Mouse (Mus musculus): Measurements from ENCODE around the gene Plk5. TPM values are rescaled to one million over a fixed set of nuclear protein-coding genes. Genes with fewer than 3 reads are reported as not detected.
A peak's percentile ranks its signal among the peaks of the same experiment; 100 is the strongest.

The Plk5 gene
- polyA plus RNA-seq, 2 experiments, result 0.09 to 0.10 TPM

- ATAC-seq (ENCODE audit: insufficient read depth), result no peak
- Histone ChIP-seq H3K9me3 (ENCODE audit: control insufficient read depth, low read length) (no peaks in the 10 kb centered on the region), H3K27ac (no peak overlapping the region), H3K9ac (replicated peaks) (peak overlapping the region; percentile 74), H3K36me3 (replicated peaks; ENCODE audit: control insufficient read depth, insufficient read depth, low read depth) (peaks cover 29% of the 10 kb centered on the region), H3K4me1 (replicated peaks; ENCODE audit: control insufficient read depth in 2 of 2, insufficient read depth in 2 of 2, low read length in 1 of 2) (peaks cover 16 to 20% of the 10 kb centered on the region in 2 experiments), H3K27me3 (ENCODE audit: control insufficient read depth, insufficient read depth, low read length) (no peaks in the 10 kb centered on the region), H3K4me2 (ENCODE audit: low read depth) (peak overlapping the region; percentile 92), H3K4me3 (ENCODE audit: insufficient read depth in 1 of 2, low read depth in 2 of 2, low read length in 2 of 2) (peak overlapping the region; percentile 79 to 85)
- WGBS (ENCODE audit: insufficient replicate concordance), result 43% methylated on average over 10 of the region's 10 CpGs
- TF ChIP-seq CTCF (IDR thresholded peaks at IDR 0.05; ENCODE audit: low read depth), result peak; percentile 72
- TF ChIP-seq EP300 (IDR thresholded peaks at IDR 0.05; ENCODE audit: low read depth), result no peak
- no peak for DNase-seq (ENCODE audit: low read depth in 3 of 3, low spot score in 3 of 3)
These were observed 49.4 kb downstream of the Plk5 start for GRCm38 (mm10) chr10:80405481-80406173.

- peak within 1 kb of the TSS; percentile 74 for H3K9ac ChIP-seq (replicated peaks)
- peak within 1 kb of the TSS; percentile 92 for H3K4me2 ChIP-seq (ENCODE audit: low read depth)
- DNase-seq (ENCODE audit: low read depth in 3 of 3, low spot score in 3 of 3) (peak; percentile 84 to 86 (median 86)), ATAC-seq (ENCODE audit: insufficient read depth) (peak; percentile 79)
- H3K4me1 ChIP-seq (replicated peaks; ENCODE audit: control insufficient read depth in 2 of 2, insufficient read depth in 2 of 2, low read length in 1 of 2), result peaks cover 16 to 19% of the 10 kb centered on the region in 2 experiments
- no peaks in the 10 kb centered on the region for H3K9me3 ChIP-seq (ENCODE audit: control insufficient read depth, low read length)
- peak within 1 kb of the TSS; percentile 79 to 85 for H3K4me3 ChIP-seq (ENCODE audit: insufficient read depth in 1 of 2, low read depth in 2 of 2, low read length in 2 of 2)
- peak within 1 kb of the TSS; percentile 88 for H3K27ac ChIP-seq
- whole genome bisulfite sequencing (ENCODE audit: insufficient replicate concordance), result under 1% methylated on average over 27 of the region's 27 CpGs
- H3K36me3 ChIP-seq (replicated peaks; ENCODE audit: control insufficient read depth, insufficient read depth, low read depth), result peaks cover 42% of the 10 kb centered on the region
- no peaks in the 10 kb centered on the region for H3K27me3 ChIP-seq (ENCODE audit: control insufficient read depth, insufficient read depth, low read length)
- TF ChIP-seq CTCF (IDR thresholded peaks at IDR 0.05; ENCODE audit: low read depth), result no peak
- no peak for TF ChIP-seq EP300 (IDR thresholded peaks at IDR 0.05; ENCODE audit: low read depth)
These were observed 50.6 kb downstream of the Plk5 start, which contains the start of gene Uqcr11 for GRCm38 (mm10) chr10:80406684-80407501. Gene Uqcr11 (minus strand): TSS chr10:80406830.

GRCm38 (mm10) chr10:80407924-80408323 is 51.7 kb downstream of the Plk5 start:
- Histone ChIP-seq H3K27me3 (ENCODE audit: control insufficient read depth, insufficient read depth, low read length) (no peaks in the 10 kb centered on the region), H3K9me3 (ENCODE audit: control insufficient read depth, low read length) (no peaks in the 10 kb centered on the region), H3K4me3 (ENCODE audit: insufficient read depth in 1 of 2, low read depth in 2 of 2, low read length in 2 of 2) (no peak overlapping the region), H3K27ac (peak overlapping the region; percentile 88), H3K36me3 (replicated peaks; ENCODE audit: control insufficient read depth, insufficient read depth, low read depth) (peaks cover 46% of the 10 kb centered on the region), H3K4me2 (ENCODE audit: low read depth) (peak overlapping the region; percentile 92), H3K4me1 (replicated peaks; ENCODE audit: control insufficient read depth in 2 of 2, insufficient read depth in 2 of 2, low read length in 1 of 2) (peaks cover 16 to 19% of the 10 kb centered on the region in 2 experiments), H3K9ac (replicated peaks) (peak overlapping the region; percentile 74; the same call in 1 of the 2 replicates)
- 38% methylated on average over 4 of the region's 4 CpGs for WGBS (ENCODE audit: insufficient replicate concordance)
- no peak for DNase-seq (ENCODE audit: low read depth in 3 of 3, low spot score in 3 of 3)
- ATAC-seq (ENCODE audit: insufficient read depth), result no peak
- TF ChIP-seq EP300 (IDR thresholded peaks at IDR 0.05; ENCODE audit: low read depth), result no peak
- no peak for TF ChIP-seq CTCF (IDR thresholded peaks at IDR 0.05; ENCODE audit: low read depth)

GRCm38 (mm10) chr10:80412656-80413541 is 56.6 kb downstream of the Plk5 start:
- Histone ChIP-seq H3K27ac (no peak overlapping the region), H3K4me1 (replicated peaks; ENCODE audit: control insufficient read depth in 2 of 2, insufficient read depth in 2 of 2, low read length in 1 of 2) (peaks cover 0 to under 1% of the 10 kb centered on the region in 2 experiments; a peak in 3 of 4 replicates), H3K4me3 (ENCODE audit: insufficient read depth in 1 of 2, low read depth in 2 of 2, low read length in 2 of 2) (no peak overlapping the region), H3K4me2 (ENCODE audit: low read depth) (no peak overlapping the region), H3K27me3 (ENCODE audit: control insufficient read depth, insufficient read depth, low read length) (no peaks in the 10 kb centered on the region), H3K36me3 (replicated peaks; ENCODE audit: control insufficient read depth, insufficient read depth, low read depth) (peaks cover 83% of the 10 kb centered on the region), H3K9me3 (ENCODE audit: control insufficient read depth, low read length) (no peaks in the 10 kb centered on the region), H3K9ac (replicated peaks) (no peak overlapping the region)
- no peak for ATAC-seq (ENCODE audit: insufficient read depth)
- no peak for DNase-seq (ENCODE audit: low read depth in 3 of 3, low spot score in 3 of 3)
- no peak for TF ChIP-seq CTCF (IDR thresholded peaks at IDR 0.05; ENCODE audit: low read depth)
- TF ChIP-seq EP300 (IDR thresholded peaks at IDR 0.05; ENCODE audit: low read depth), result no peak
- 86% methylated on average over 44 of the region's 44 CpGs for WGBS (ENCODE audit: insufficient replicate concordance)

Small RNAs within 50 kb of the gene (microRNA-seq; reads per million reads assigned to microRNA genes)
- gene Gm22721, result not detected

Other genes with a start within 250 kb of the Plk5 start
- gene Stk11, start 240.7 kb upstream of the Plk5 start, polyA plus RNA-seq (2012; rRNA removed), result 80.5 and 88.8 TPM in 2 replicates
- 17.4 and 18.9 TPM in 2 replicates for gene Stk11, start 240.7 kb upstream of the Plk5 start, polyA plus RNA-seq (2014; fragmentation: Nextera tagmentation; extraction: Ambion mirVana)
- gene Atp5d, start 217.8 kb upstream of the Plk5 start, polyA plus RNA-seq (2012; rRNA removed), result 196 and 211 TPM in 2 replicates
- 249 and 270 TPM in 2 replicates for gene Atp5d, start 217.8 kb upstream of the Plk5 start, polyA plus RNA-seq (2014; fragmentation: Nextera tagmentation; extraction: Ambion mirVana)
- 1.8 and 2.2 TPM in 2 replicates for gene Cbarp, start 215.6 kb upstream of the Plk5 start, polyA plus RNA-seq (2012; rRNA removed)
- gene Cbarp, start 215.6 kb upstream of the Plk5 start, polyA plus RNA-seq (2014; fragmentation: Nextera tagmentation; extraction: Ambion mirVana), result 0.42 and 1.1 TPM in 2 replicates
- 9.1 and 10.3 TPM in 2 replicates for gene Midn, start 208.2 kb upstream of the Plk5 start, polyA plus RNA-seq (2012; rRNA removed)
- gene Midn, start 208.2 kb upstream of the Plk5 start, polyA plus RNA-seq (2014; fragmentation: Nextera tagmentation; extraction: Ambion mirVana), result 5.1 and 5.7 TPM in 2 replicates
- gene Cirbp, start 190.5 kb upstream of the Plk5 start, polyA plus RNA-seq (2012; rRNA removed), result 19.4 and 19.8 TPM in 2 replicates
- 10.1 and 10.7 TPM in 2 replicates for gene Cirbp, start 190.5 kb upstream of the Plk5 start, polyA plus RNA-seq (2014; fragmentation: Nextera tagmentation; extraction: Ambion mirVana)
- 6.8 and 6.9 TPM in 2 replicates for gene 1600002K03Rik, start 183.5 kb upstream of the Plk5 start, polyA plus RNA-seq (2012; rRNA removed)
- gene 1600002K03Rik, start 183.5 kb upstream of the Plk5 start, polyA plus RNA-seq (2014; fragmentation: Nextera tagmentation; extraction: Ambion mirVana), result 10.6 and 13.2 TPM in 2 replicates
- gene Efna2, start 177.0 kb upstream of the Plk5 start, polyA plus RNA-seq (2012; rRNA removed), result 0.40 and 0.47 TPM in 2 replicates
- gene Efna2, start 177.0 kb upstream of the Plk5 start, polyA plus RNA-seq (2014; fragmentation: Nextera tagmentation; extraction: Ambion mirVana), result 0.51 and 0.52 TPM in 2 replicates
- gene Mum1, start 130.0 kb upstream of the Plk5 start, polyA plus RNA-seq (2012; rRNA removed), result 12.9 and 18.8 TPM in 2 replicates
- gene Mum1, start 130.0 kb upstream of the Plk5 start, polyA plus RNA-seq (2014; fragmentation: Nextera tagmentation; extraction: Ambion mirVana), result 13.2 and 13.8 TPM in 2 replicates
- gene Ndufs7, start 107.3 kb upstream of the Plk5 start, polyA plus RNA-seq (2012; rRNA removed), result 189 and 256 TPM in 2 replicates
- gene Ndufs7, start 107.3 kb upstream of the Plk5 start, polyA plus RNA-seq (2014; fragmentation: Nextera tagmentation; extraction: Ambion mirVana), result 272 and 285 TPM in 2 replicates
- 36.5 and 41.4 TPM in 2 replicates for gene Gamt, start 95.4 kb upstream of the Plk5 start, polyA plus RNA-seq (2012; rRNA removed)
- gene Gamt, start 95.4 kb upstream of the Plk5 start, polyA plus RNA-seq (2014; fragmentation: Nextera tagmentation; extraction: Ambion mirVana), result 64.9 and 67.9 TPM in 2 replicates
- gene Dazap1, start 95.0 kb upstream of the Plk5 start, polyA plus RNA-seq (2012; rRNA removed), result 54.8 and 75.9 TPM in 2 replicates
- 20.4 and 22.7 TPM in 2 replicates for gene Dazap1, start 95.0 kb upstream of the Plk5 start, polyA plus RNA-seq (2014; fragmentation: Nextera tagmentation; extraction: Ambion mirVana)
- 2,043 and 2,097 TPM in 2 replicates for gene Rps15, start 64.0 kb upstream of the Plk5 start, polyA plus RNA-seq (2012; rRNA removed)
- gene Rps15, start 64.0 kb upstream of the Plk5 start, polyA plus RNA-seq (2014; fragmentation: Nextera tagmentation; extraction: Ambion mirVana), result 805 and 809 TPM in 2 replicates
- gene Apc2, start 60.5 kb upstream of the Plk5 start, polyA plus RNA-seq (2012; rRNA removed), result 0.04 and 0.16 TPM in 2 replicates
- 0.04 TPM in 1 of 2 replicates, not detected in the other for gene Apc2, start 60.5 kb upstream of the Plk5 start, polyA plus RNA-seq (2014; fragmentation: Nextera tagmentation; extraction: Ambion mirVana)
- gene 2310011J03Rik, start 35.9 kb upstream of the Plk5 start, polyA plus RNA-seq (2012; rRNA removed), result 24.3 and 24.7 TPM in 2 replicates
- 29.4 and 29.5 TPM in 2 replicates for gene 2310011J03Rik, start 35.9 kb upstream of the Plk5 start, polyA plus RNA-seq (2014; fragmentation: Nextera tagmentation; extraction: Ambion mirVana)
- gene Pcsk4, start 27.0 kb upstream of the Plk5 start, polyA plus RNA-seq (2012; rRNA removed), result 6.6 and 7.2 TPM in 2 replicates
- 3.1 and 3.2 TPM in 2 replicates for gene Pcsk4, start 27.0 kb upstream of the Plk5 start, polyA plus RNA-seq (2014; fragmentation: Nextera tagmentation; extraction: Ambion mirVana)
- 23.6 and 29.2 TPM in 2 replicates for gene Reep6, start 26.5 kb upstream of the Plk5 start, polyA plus RNA-seq (2012; rRNA removed)
- 55.3 and 59.5 TPM in 2 replicates for gene Reep6, start 26.5 kb upstream of the Plk5 start, polyA plus RNA-seq (2014; fragmentation: Nextera tagmentation; extraction: Ambion mirVana)
- gene Adamtsl5, start 8.0 kb upstream of the Plk5 start, polyA plus RNA-seq (2012; rRNA removed), result 1.9 and 2.1 TPM in 2 replicates
- 1.3 TPM in 2 replicates for gene Adamtsl5, start 8.0 kb upstream of the Plk5 start, polyA plus RNA-seq (2014; fragmentation: Nextera tagmentation; extraction: Ambion mirVana)
- 3.2 and 3.3 TPM in 2 replicates for gene Mex3d, start 31.2 kb downstream of the Plk5 start, polyA plus RNA-seq (2012; rRNA removed)
- gene Mex3d, start 31.2 kb downstream of the Plk5 start, polyA plus RNA-seq (2014; fragmentation: Nextera tagmentation; extraction: Ambion mirVana), result 0.55 and 1.1 TPM in 2 replicates
- gene Mbd3, start 43.1 kb downstream of the Plk5 start, polyA plus RNA-seq (2012; rRNA removed), result 66.7 and 79.5 TPM in 2 replicates
- gene Mbd3, start 43.1 kb downstream of the Plk5 start, polyA plus RNA-seq (2014; fragmentation: Nextera tagmentation; extraction: Ambion mirVana), result 43.7 and 44.3 TPM in 2 replicates
- gene Uqcr11, start 50.4 kb downstream of the Plk5 start, polyA plus RNA-seq (2012; rRNA removed), result 359 and 571 TPM in 2 replicates
- 729 and 738 TPM in 2 replicates for gene Uqcr11, start 50.4 kb downstream of the Plk5 start, polyA plus RNA-seq (2014; fragmentation: Nextera tagmentation; extraction: Ambion mirVana)
- gene Tcf3, start 77.2 kb downstream of the Plk5 start, polyA plus RNA-seq (2012; rRNA removed), result 54.7 and 74.7 TPM in 2 replicates
- 41.9 and 55.4 TPM in 2 replicates for gene Tcf3, start 77.2 kb downstream of the Plk5 start, polyA plus RNA-seq (2014; fragmentation: Nextera tagmentation; extraction: Ambion mirVana)
- 0.02 TPM in 2 replicates for gene Onecut3, start 138.4 kb downstream of the Plk5 start, polyA plus RNA-seq (2012; rRNA removed)
- gene Onecut3, start 138.4 kb downstream of the Plk5 start, polyA plus RNA-seq (2014; fragmentation: Nextera tagmentation; extraction: Ambion mirVana), result not detected in 2 replicates
- 0.01 and 0.02 TPM in 2 replicates for gene Atp8b3, start 182.7 kb downstream of the Plk5 start, polyA plus RNA-seq (2012; rRNA removed)
- gene Atp8b3, start 182.7 kb downstream of the Plk5 start, polyA plus RNA-seq (2014; fragmentation: Nextera tagmentation; extraction: Ambion mirVana), result 0.05 TPM in 1 of 2 replicates, not detected in the other
- gene Rexo1, start 205.1 kb downstream of the Plk5 start, polyA plus RNA-seq (2012; rRNA removed), result 19.1 and 24.8 TPM in 2 replicates
- 10.7 and 14.0 TPM in 2 replicates for gene Rexo1, start 205.1 kb downstream of the Plk5 start, polyA plus RNA-seq (2014; fragmentation: Nextera tagmentation; extraction: Ambion mirVana)
- gene Klf16, start 220.9 kb downstream of the Plk5 start, polyA plus RNA-seq (2012; rRNA removed), result 12.5 and 13.8 TPM in 2 replicates
- gene Klf16, start 220.9 kb downstream of the Plk5 start, polyA plus RNA-seq (2014; fragmentation: Nextera tagmentation; extraction: Ambion mirVana), result 10.6 and 12.3 TPM in 2 replicates
- gene Abhd17a, start 233.9 kb downstream of the Plk5 start, polyA plus RNA-seq (2012; rRNA removed), result 41.2 and 51.0 TPM in 2 replicates
- gene Abhd17a, start 233.9 kb downstream of the Plk5 start, polyA plus RNA-seq (2014; fragmentation: Nextera tagmentation; extraction: Ambion mirVana), result 55.0 and 63.4 TPM in 2 replicates
- 22.0 and 27.6 TPM in 2 replicates for gene Scamp4, start 246.4 kb downstream of the Plk5 start, polyA plus RNA-seq (2012; rRNA removed)
- gene Scamp4, start 246.4 kb downstream of the Plk5 start, polyA plus RNA-seq (2014; fragmentation: Nextera tagmentation; extraction: Ambion mirVana), result 34.6 and 39.8 TPM in 2 replicates
- gene Adat3, start 246.4 kb downstream of the Plk5 start, polyA plus RNA-seq (2012; rRNA removed), result 6.3 and 6.4 TPM in 2 replicates
- 3.8 and 4.9 TPM in 2 replicates for gene Adat3, start 246.4 kb downstream of the Plk5 start, polyA plus RNA-seq (2014; fragmentation: Nextera tagmentation; extraction: Ambion mirVana)
- gene Gm49322, start 249.6 kb downstream of the Plk5 start, polyA plus RNA-seq (2012; rRNA removed), result 1.2 and 1.3 TPM in 2 replicates
- 0.19 and 0.28 TPM in 2 replicates for gene Gm49322, start 249.6 kb downstream of the Plk5 start, polyA plus RNA-seq (2014; fragmentation: Nextera tagmentation; extraction: Ambion mirVana)

Data from liver, embryonic 14.5 days (tissue).